Mouse (Mus musculus): ENCODE measurements at regions not wholly inside any gene's neighbourhood (a gene's known extent, or its start where the extent isn't known, plus 50 kb on each side); places are given as distances from the start of the nearest gene placed in this dataset.

GRCm38 (mm10) chr12:54502775-54503174 is 153.6 kb downstream of the Sptssa start:
- DNase-seq = no peak
- Histone ChIP-seq H3K9me3 (ENCODE audit: control insufficient read depth, low read length) (no peaks in the 10 kb centered on the region), H3K9ac (replicated peaks; ENCODE audit: low read length) (no peak overlapping the region), H3K4me2 (ENCODE audit: low read length) (no peak overlapping the region), H3K4me3 (replicated peaks; ENCODE audit: low read depth, low read length) (no peak overlapping the region), H3K36me3 (ENCODE audit: control insufficient read depth, insufficient read depth, low read length) (no peaks in the 10 kb centered on the region), H3K4me1 (ENCODE audit: control insufficient read depth, insufficient read depth, low read length) (no peaks in the 10 kb centered on the region), H3K27ac (replicated peaks; ENCODE audit: low read depth, low read length) (no peak overlapping the region), H3K27me3 (ENCODE audit: control insufficient read depth, insufficient read depth, low read length) (no peaks in the 10 kb centered on the region)
- WGBS = 92% methylated on average over 7 of the region's 7 CpGs
- no peak for ATAC-seq (ENCODE audit: low FRiP score, low TSS enrichment)

- H3K4me2 ChIP-seq (ENCODE audit: low read length) = no peak overlapping the region
- ATAC-seq (ENCODE audit: low FRiP score, low TSS enrichment) (no peak), DNase-seq (no peak)
- 83% methylated on average over 3 of the region's 3 CpGs for WGBS
- H3K36me3 ChIP-seq (ENCODE audit: control insufficient read depth, insufficient read depth, low read length) = no peaks in the 10 kb centered on the region
- no peaks in the 10 kb centered on the region for H3K4me1 ChIP-seq (ENCODE audit: control insufficient read depth, insufficient read depth, low read length)
- no peak overlapping the region for H3K4me3 ChIP-seq (replicated peaks; ENCODE audit: low read depth, low read length)
- no peak overlapping the region for H3K27ac ChIP-seq (replicated peaks; ENCODE audit: low read depth, low read length)
- H3K9me3 ChIP-seq (ENCODE audit: control insufficient read depth, low read length) = no peaks in the 10 kb centered on the region
- no peaks in the 10 kb centered on the region for H3K27me3 ChIP-seq (ENCODE audit: control insufficient read depth, insufficient read depth, low read length)
- H3K9ac ChIP-seq (replicated peaks; ENCODE audit: low read length) = no peak overlapping the region
These were observed 156.4 kb downstream of the Sptssa start for GRCm38 (mm10) chr12:54499963-54500362.

- H3K9me3 ChIP-seq (ENCODE audit: control insufficient read depth, low read length) = no peaks in the 10 kb centered on the region
- H3K4me1 ChIP-seq (ENCODE audit: control insufficient read depth, insufficient read depth, low read length) = no peaks in the 10 kb centered on the region
- H3K9ac ChIP-seq (replicated peaks; ENCODE audit: low read length) = no peak overlapping the region
- ATAC-seq (ENCODE audit: low FRiP score, low TSS enrichment) = no peak
- 70% methylated on average over 4 of the region's 4 CpGs for WGBS
- H3K4me3 ChIP-seq (replicated peaks; ENCODE audit: low read depth, low read length) = no peak overlapping the region
- H3K36me3 ChIP-seq (ENCODE audit: control insufficient read depth, insufficient read depth, low read length) = no peaks in the 10 kb centered on the region
- no peak for DNase-seq
- H3K27ac ChIP-seq (replicated peaks; ENCODE audit: low read depth, low read length) = no peak overlapping the region
- H3K27me3 ChIP-seq (ENCODE audit: control insufficient read depth, insufficient read depth, low read length) = no peaks in the 10 kb centered on the region
- no peak overlapping the region for H3K4me2 ChIP-seq (ENCODE audit: low read length)
These were observed 160.5 kb downstream of the Sptssa start for GRCm38 (mm10) chr12:54495701-54496374.

GRCm38 (mm10) chr12:54494756-54495375 is 161.5 kb downstream of the Sptssa start:
- Histone ChIP-seq H3K4me1 (ENCODE audit: control insufficient read depth, insufficient read depth, low read length) (no peaks in the 10 kb centered on the region), H3K27me3 (ENCODE audit: control insufficient read depth, insufficient read depth, low read length) (no peaks in the 10 kb centered on the region; the same call in 1 of the 2 replicates), H3K27ac (replicated peaks; ENCODE audit: low read depth, low read length) (no peak overlapping the region), H3K4me3 (replicated peaks; ENCODE audit: low read depth, low read length) (no peak overlapping the region), H3K4me2 (ENCODE audit: low read length) (no peak overlapping the region), H3K9ac (replicated peaks; ENCODE audit: low read length) (no peak overlapping the region), H3K9me3 (ENCODE audit: control insufficient read depth, low read length) (no peaks in the 10 kb centered on the region), H3K36me3 (ENCODE audit: control insufficient read depth, insufficient read depth, low read length) (no peaks in the 10 kb centered on the region)
- DNase-seq (no peak), ATAC-seq (ENCODE audit: low FRiP score, low TSS enrichment) (no peak)
- WGBS = 89% methylated on average over 7 of the region's 7 CpGs

- Histone ChIP-seq H3K4me1 (ENCODE audit: control insufficient read depth, insufficient read depth, low read length) (no peaks in the 10 kb centered on the region), H3K9me3 (ENCODE audit: control insufficient read depth, low read length) (no peaks in the 10 kb centered on the region), H3K27me3 (ENCODE audit: control insufficient read depth, insufficient read depth, low read length) (no peaks in the 10 kb centered on the region; the same call in 1 of the 2 replicates), H3K4me3 (replicated peaks; ENCODE audit: low read depth, low read length) (no peak overlapping the region), H3K36me3 (ENCODE audit: control insufficient read depth, insufficient read depth, low read length) (no peaks in the 10 kb centered on the region), H3K4me2 (ENCODE audit: low read length) (no peak overlapping the region), H3K27ac (replicated peaks; ENCODE audit: low read depth, low read length) (no peak overlapping the region), H3K9ac (replicated peaks; ENCODE audit: low read length) (no peak overlapping the region)
- DNase-seq (no peak), ATAC-seq (ENCODE audit: low FRiP score, low TSS enrichment) (no peak)
- 47% methylated on average over 10 of the region's 10 CpGs for WGBS
These were observed 163.6 kb downstream of the Sptssa start for GRCm38 (mm10) chr12:54492737-54493136.

GRCm38 (mm10) chr12:54490460-54490859 is 165.9 kb downstream of the Sptssa start:
- Histone ChIP-seq H3K9ac (replicated peaks; ENCODE audit: low read length) (no peak overlapping the region), H3K4me2 (ENCODE audit: low read length) (no peak overlapping the region), H3K27ac (replicated peaks; ENCODE audit: low read depth, low read length) (no peak overlapping the region), H3K27me3 (ENCODE audit: control insufficient read depth, insufficient read depth, low read length) (no peaks in the 10 kb centered on the region; the same call in 1 of the 2 replicates), H3K36me3 (ENCODE audit: control insufficient read depth, insufficient read depth, low read length) (no peaks in the 10 kb centered on the region), H3K4me3 (replicated peaks; ENCODE audit: low read depth, low read length) (no peak overlapping the region), H3K4me1 (ENCODE audit: control insufficient read depth, insufficient read depth, low read length) (no peaks in the 10 kb centered on the region), H3K9me3 (ENCODE audit: control insufficient read depth, low read length) (no peaks in the 10 kb centered on the region)
- no peak for ATAC-seq (ENCODE audit: low FRiP score, low TSS enrichment)
- no peak for DNase-seq
- 93% methylated on average over 2 of the region's 2 CpGs for WGBS

GRCm38 (mm10) chr12:54489675-54490074 is 166.7 kb downstream of the Sptssa start:
- Histone ChIP-seq H3K27ac (replicated peaks; ENCODE audit: low read depth, low read length) (no peak overlapping the region), H3K4me3 (replicated peaks; ENCODE audit: low read depth, low read length) (no peak overlapping the region), H3K36me3 (ENCODE audit: control insufficient read depth, insufficient read depth, low read length) (no peaks in the 10 kb centered on the region), H3K4me1 (ENCODE audit: control insufficient read depth, insufficient read depth, low read length) (no peaks in the 10 kb centered on the region), H3K9me3 (ENCODE audit: control insufficient read depth, low read length) (no peaks in the 10 kb centered on the region), H3K9ac (replicated peaks; ENCODE audit: low read length) (no peak overlapping the region), H3K4me2 (ENCODE audit: low read length) (no peak overlapping the region), H3K27me3 (ENCODE audit: control insufficient read depth, insufficient read depth, low read length) (no peaks in the 10 kb centered on the region; the same call in 1 of the 2 replicates)
- ATAC-seq (ENCODE audit: low FRiP score, low TSS enrichment) (peak; percentile 69; the same call in 1 of the 2 replicates), DNase-seq (peak; percentile 90)
- 5% methylated on average over 8 of the region's 8 CpGs for WGBS

GRCm38 (mm10) chr12:54487689-54488088 is 168.7 kb downstream of the Sptssa start:
- H3K4me1 ChIP-seq (ENCODE audit: control insufficient read depth, insufficient read depth, low read length) = no peaks in the 10 kb centered on the region
- no peaks in the 10 kb centered on the region; the same call in 1 of the 2 replicates for H3K27me3 ChIP-seq (ENCODE audit: control insufficient read depth, insufficient read depth, low read length)
- H3K9ac ChIP-seq (replicated peaks; ENCODE audit: low read length) = no peak overlapping the region
- H3K4me2 ChIP-seq (ENCODE audit: low read length) = no peak overlapping the region
- H3K36me3 ChIP-seq (ENCODE audit: control insufficient read depth, insufficient read depth, low read length) = no peaks in the 10 kb centered on the region
- H3K27ac ChIP-seq (replicated peaks; ENCODE audit: low read depth, low read length) = no peak overlapping the region
- H3K9me3 ChIP-seq (ENCODE audit: control insufficient read depth, low read length) = no peaks in the 10 kb centered on the region
- H3K4me3 ChIP-seq (replicated peaks; ENCODE audit: low read depth, low read length) = no peak overlapping the region
- WGBS = 91% methylated on average over 4 of the region's 4 CpGs
- ATAC-seq (ENCODE audit: low FRiP score, low TSS enrichment) (no peak), DNase-seq (no peak)

- no peaks in the 10 kb centered on the region for H3K9me3 ChIP-seq (ENCODE audit: control insufficient read depth, low read length)
- no peak overlapping the region for H3K9ac ChIP-seq (replicated peaks; ENCODE audit: low read length)
- H3K36me3 ChIP-seq (ENCODE audit: control insufficient read depth, insufficient read depth, low read length) = no peaks in the 10 kb centered on the region
- no peaks in the 10 kb centered on the region for H3K4me1 ChIP-seq (ENCODE audit: control insufficient read depth, insufficient read depth, low read length)
- 78% methylated on average over 4 of the region's 4 CpGs for WGBS
- no peak overlapping the region for H3K4me2 ChIP-seq (ENCODE audit: low read length)
- no peak overlapping the region for H3K4me3 ChIP-seq (replicated peaks; ENCODE audit: low read depth, low read length)
- ATAC-seq (ENCODE audit: low FRiP score, low TSS enrichment) (no peak), DNase-seq (no peak)
- no peaks in the 10 kb centered on the region for H3K27me3 ChIP-seq (ENCODE audit: control insufficient read depth, insufficient read depth, low read length)
- no peak overlapping the region for H3K27ac ChIP-seq (replicated peaks; ENCODE audit: low read depth, low read length)
These were observed 174.4 kb downstream of the Sptssa start for GRCm38 (mm10) chr12:54482020-54482419.
